Mouse (Mus musculus) heart, postnatal 0 days (tissue): ENCODE measurements around the gene Tnnt3. TPM values are rescaled to one million over a fixed set of nuclear protein-coding genes. Genes with fewer than 3 reads are reported as not detected.

ENCODE experiments used
- ATAC-seq: fragments of 200-750 bp; cut with Nextera tagmentation; 2 replicates; pipeline ENCODE4 v1.8.0; 2017; ENCODE audit warnings: low read depth, moderate number of reproducible peaks, moderate library complexity; ENCODE audit not compliant: insufficient read depth
- DNase-seq: peaks from one replicate; pipeline ENCODE4 v3.0.0-alpha.2; 2016; ENCODE audit warnings: low spot score
- H3K27ac ChIP-seq: fragments of 300-500 bp; sonication (generic); 2 replicates; pipeline ENCODE4 v1.5.1; 2014; ENCODE audit warnings: low read depth, mild to moderate bottlenecking
- H3K27me3 ChIP-seq: fragments of 300-500 bp; sonication (generic); 2 replicates; pipeline ENCODE4 v1.6.1; 2014; ENCODE audit warnings: low read length, mixed read lengths; ENCODE audit not compliant: control insufficient read depth, insufficient read depth
- H3K36me3 ChIP-seq: fragments of 300-500 bp; sonication (generic); replicated peaks from 2 replicates; pipeline ENCODE4 v1.6.1; 2014; ENCODE audit warnings: low read length, mixed read lengths; ENCODE audit not compliant: control insufficient read depth, insufficient read depth
- H3K4me1 ChIP-seq: fragments of 300-500 bp; sonication (generic); 2 replicates; pipeline ENCODE4 v1.6.1; 2014; ENCODE audit warnings: antibody characterized with exemption; ENCODE audit not compliant: control insufficient read depth, insufficient read depth
- H3K4me2 ChIP-seq: fragments of 300-500 bp; sonication (generic); 2 replicates; pipeline ENCODE4 v1.6.1; 2014; ENCODE audit warnings: low read depth, mild to moderate bottlenecking, low read length, moderate library complexity
- H3K4me3 ChIP-seq: fragments of 300-500 bp; sonication (generic); 2 replicates; pipeline ENCODE4 v1.5.1; 2014; ENCODE audit warnings: low read depth, low read length
- H3K9ac ChIP-seq: fragments of 300-500 bp; sonication (generic); replicated peaks from 2 replicates; pipeline ENCODE4 v1.6.1; 2014; ENCODE audit warnings: low read depth, low read length, mixed read lengths
- H3K9me3 ChIP-seq: fragments of 300-500 bp; sonication (generic); replicated peaks from 2 replicates; pipeline ENCODE4 v1.6.1; 2016; ENCODE audit warnings: low read length; ENCODE audit not compliant: control insufficient read depth
- CTCF ChIP-seq: IDR thresholded peaks from 2 replicates; pipeline ENCODE4 v1.5.1; 2016; ENCODE audit warnings: antibody characterized with exemption, control low read depth, low read depth
- EP300 ChIP-seq: IDR thresholded peaks from 2 replicates; pipeline ENCODE4 v1.6.1; 2016; ENCODE audit warnings: antibody characterized with exemption, low read depth
- WGBS: fragments of 180-500 bp; shearing (Covaris S2); extraction: QIAGEN DNeasy Blood & Tissue Kit; methylation state at CpG from one replicate; pipeline ENCODE4 v1.1.7; 2014; 5-methylcytosine and 5-hydroxymethylcytosine counted together
- polyA plus RNA-seq: library from polyadenylated mRNA; unstranded; fragments of >200 nt; fragmentation: Nextera tagmentation; extraction: Ambion mirVana; gene quantifications from 2 replicates; pipeline ENCODE4 v1.2.1, GENCODE M21; 2015
- total RNA-seq: library from RNA; depleted of rRNA; stranded (reverse); fragments of >200 nt; gene quantifications from 2 replicates; pipeline ENCODE4 v1.2.3, GENCODE M21; 2014; ENCODE audit warnings: low replicate concordance

Gene Tnnt3
- total and polyA plus RNA-seq, 2 experiments from 2014 or later: 0.73 to 2.5 TPM

DNA sequence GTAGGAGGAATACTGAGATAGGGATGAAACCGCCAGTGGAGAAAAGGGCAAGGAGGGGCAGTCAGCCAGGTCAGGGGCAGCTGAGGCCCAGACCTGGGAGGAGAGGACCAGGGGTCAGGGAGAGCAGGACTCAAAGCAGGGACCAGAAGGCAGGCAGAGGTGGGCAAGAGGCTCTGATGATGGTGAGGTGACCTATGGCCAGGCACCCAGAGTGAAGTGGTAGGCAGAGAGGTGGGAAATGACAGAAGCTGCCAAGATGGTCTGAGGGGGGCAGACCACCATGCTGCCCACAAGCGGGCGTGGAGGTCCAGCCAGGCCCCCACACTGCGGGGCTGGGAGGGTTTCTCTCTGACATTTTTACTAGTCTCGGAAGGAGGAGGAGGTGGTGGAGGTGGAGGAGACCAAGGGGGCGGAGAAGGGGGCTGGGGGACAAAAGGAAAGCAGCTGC is 27.2 kb upstream of the Tnnt3 start:
- TF ChIP-seq EP300: no peak
- no peak for TF ChIP-seq CTCF
- Histone ChIP-seq H3K36me3 (no peaks in the 10 kb centered on the region), H3K4me1 (peaks cover 26% of the 10 kb centered on the region), H3K4me3 (no peak overlapping the region), H3K27me3 (no peaks in the 10 kb centered on the region), H3K27ac (peak overlapping the region; percentile 68), H3K4me2 (no peak overlapping the region), H3K9me3 (no peaks in the 10 kb centered on the region), H3K9ac (peak overlapping the region; percentile 46)
- ATAC-seq: peak; percentile 11; the same call in 1 of the 2 replicates
- no peak for DNase-seq
- WGBS: 60% methylated on average over 6 of the region's 6 CpGs

- Histone ChIP-seq H3K4me1 (peaks cover 26% of the 10 kb centered on the region), H3K27ac (peak overlapping the region; percentile 68), H3K36me3 (no peaks in the 10 kb centered on the region), H3K27me3 (no peaks in the 10 kb centered on the region), H3K4me2 (peak overlapping the region; percentile 30; the same call in 1 of the 2 replicates), H3K4me3 (no peak overlapping the region), H3K9me3 (no peaks in the 10 kb centered on the region), H3K9ac (peak overlapping the region; percentile 46)
- 36% methylated on average over 15 of the region's 15 CpGs for WGBS
- ATAC-seq (no peak), DNase-seq (no peak)
- TF ChIP-seq EP300 (no peak), CTCF (no peak)
These were observed 26.6 kb upstream of the Tnnt3 start for GRCm38 (mm10) chr7:142471884-142472570.

DNA sequence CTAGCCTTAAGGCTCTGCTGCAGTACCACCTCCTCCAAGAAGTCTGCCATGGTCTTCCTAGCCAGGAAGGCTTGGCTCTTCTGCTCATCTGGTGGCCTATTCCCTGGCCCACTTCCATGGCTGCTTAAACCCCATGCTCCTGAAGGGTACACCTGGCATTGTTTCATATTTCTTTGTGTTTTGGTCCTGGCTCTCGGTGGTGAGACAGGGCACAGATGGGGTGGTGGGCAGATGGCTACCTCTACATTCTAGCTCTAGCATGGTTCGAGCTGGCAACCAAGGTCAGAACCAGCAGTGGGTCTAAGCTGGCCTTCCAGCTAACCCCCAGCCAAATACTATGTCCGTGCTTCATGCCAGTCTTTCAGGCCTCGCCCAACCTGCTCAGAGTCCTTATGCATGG is 25.7 kb upstream of the Tnnt3 start:
- no peak for DNase-seq
- Histone ChIP-seq H3K9ac (no peak overlapping the region), H3K4me3 (no peak overlapping the region), H3K4me2 (no peak overlapping the region), H3K27me3 (no peaks in the 10 kb centered on the region), H3K36me3 (no peaks in the 10 kb centered on the region), H3K4me1 (peaks cover 26% of the 10 kb centered on the region), H3K9me3 (no peaks in the 10 kb centered on the region), H3K27ac (peak overlapping the region; percentile 68; the same call in 1 of the 2 replicates)
- no peak for ATAC-seq
- TF ChIP-seq EP300 (no peak), CTCF (no peak)
- WGBS: 92% methylated on average over 4 of the region's 4 CpGs

- H3K9ac ChIP-seq: no peak overlapping the region
- H3K4me1 ChIP-seq: peaks cover 31% of the 10 kb centered on the region
- DNase-seq: no peak
- H3K9me3 ChIP-seq: no peaks in the 10 kb centered on the region
- TF ChIP-seq CTCF (no peak), EP300 (no peak)
- no peaks in the 10 kb centered on the region for H3K27me3 ChIP-seq
- H3K27ac ChIP-seq: no peak overlapping the region
- no peak for ATAC-seq
- no peak overlapping the region for H3K4me2 ChIP-seq
- WGBS: 98% methylated on average over 2 of the region's 2 CpGs
- H3K4me3 ChIP-seq: no peak overlapping the region
- no peaks in the 10 kb centered on the region for H3K36me3 ChIP-seq
These were observed 25.2 kb upstream of the Tnnt3 start for GRCm38 (mm10) chr7:142473476-142473875.

GRCm38 (mm10) chr7:142474799-142475198 is 23.8 kb upstream of the Tnnt3 start:
- WGBS: 74% methylated on average over 14 of the region's 14 CpGs
- ATAC-seq (no peak), DNase-seq (no peak)
- no peak for TF ChIP-seq EP300
- peak overlapping the region; percentile 71 for H3K27ac ChIP-seq
- H3K27me3 ChIP-seq: no peaks in the 10 kb centered on the region
- H3K36me3 ChIP-seq: no peaks in the 10 kb centered on the region
- H3K4me1 ChIP-seq: peaks cover 37% of the 10 kb centered on the region
- H3K4me2 ChIP-seq: peak overlapping the region; percentile 45
- H3K9me3 ChIP-seq: no peaks in the 10 kb centered on the region
- H3K9ac ChIP-seq: peak overlapping the region; percentile 50
- peak overlapping the region; percentile 20; the same call in 1 of the 2 replicates for H3K4me3 ChIP-seq

- peak overlapping the region; percentile 71 for H3K27ac ChIP-seq
- DNase-seq (no peak), ATAC-seq (no peak)
- H3K4me3 ChIP-seq: peak overlapping the region; percentile 20
- 25% methylated on average over 7 of the region's 7 CpGs for WGBS
- no peaks in the 10 kb centered on the region for H3K27me3 ChIP-seq
- H3K9me3 ChIP-seq: no peaks in the 10 kb centered on the region
- TF ChIP-seq EP300: no peak
- no peak for TF ChIP-seq CTCF
- peak overlapping the region; percentile 45 for H3K4me2 ChIP-seq
- H3K9ac ChIP-seq: peak overlapping the region; percentile 50
- H3K4me1 ChIP-seq: peaks cover 35% of the 10 kb centered on the region
- no peaks in the 10 kb centered on the region for H3K36me3 ChIP-seq
These were observed 23.0 kb upstream of the Tnnt3 start for GRCm38 (mm10) chr7:142475641-142476040.
